Mouse (Mus musculus) liver, adult 2 months (tissue): ENCODE data around the gene Ints14.

Source experiments
- CTCF ChIP-seq: fragments of 200-500 bp; IDR thresholded peaks from 2 replicates; pipeline ENCODE4 v1.5.1; 2011; ENCODE audit warnings: low read depth, low read length, control low read depth
- POLR2A ChIP-seq: fragments of 200-500 bp; IDR thresholded peaks from 2 replicates; pipeline ENCODE4 v1.6.1; 2011; ENCODE audit warnings: low read length, control low read depth; ENCODE audit not compliant: insufficient read depth; ENCODE audit errors: extremely low read depth

- TF ChIP-seq CTCF (no peak), POLR2A (no peak)
Observed at GRCm38 (mm10) chr9:64943997-64944396, 16.7 kb upstream of the Ints14 start.
